Comparison of ENCODE assay signal across 10 mouse cellular contexts in genomic region chr19:55449084-55449483, GRCm38 (mm10).
DNase-seq lines count a peak whose midpoint lies in the region; ATAC-seq and TF ChIP-seq lines count a peak whose summit lies in the region.
"Had no signal": no experiment of that assay in that cellular context is flagged by ENCODE, and none has a peak within 500 bp of the region (broad histone marks: within the 10 kb centered on the region; RNA-seq: fewer than 3 reads in every experiment).

No protein-coding gene starts in this region.

- no peak overlapping the region for H3K4me3 ChIP-seq in forebrain, postnatal 0 days (ENCODE audit: low read depth, low read length)
- H3K4me3 ChIP-seq in midbrain, postnatal 0 days (ENCODE audit: low read depth, low read length) = no peak overlapping the region
- H3K4me3 ChIP-seq: liver, embryonic 15.5 days had no signal

- DNase-seq in cerebellum, postnatal 14 days = peak; percentile 52 to 58
- DNase-seq in kidney, postnatal 4 days = peak; percentile 20 to 45
- DNase-seq in kidney, adult 9 months = no peak
- peak; percentile 36 for DNase-seq in forebrain, postnatal 0 days
- DNase-seq in midbrain, postnatal 0 days (ENCODE audit: low spot score) = peak; percentile 60
- DNase-seq in adrenal gland, postnatal 4 days (ENCODE audit: low spot score in 2 of 2) = no peak
- DNase-seq in liver = no peak
- DNase-seq: kidney, adult 8-10 months had no signal

- H3K27ac ChIP-seq in forebrain, postnatal 0 days (ENCODE audit: low read depth, low read length) = no peak overlapping the region
- no peak overlapping the region for H3K27ac ChIP-seq in midbrain, postnatal 0 days (ENCODE audit: low read depth, low read length)
- H3K27ac ChIP-seq: liver, embryonic 15.5 days had no signal

- TF ChIP-seq CTCF in forebrain, postnatal 0 days (IDR thresholded peaks at IDR 0.05; ENCODE audit: low read depth) = no peak
- no peak for TF ChIP-seq CTCF in midbrain, postnatal 0 days (IDR thresholded peaks at IDR 0.05)

- H3K9ac ChIP-seq in forebrain, postnatal 0 days = no peak overlapping the region
- H3K9ac ChIP-seq in midbrain, postnatal 0 days (replicated peaks; ENCODE audit: low read length, poor library complexity, severe bottlenecking) = no peak overlapping the region
- H3K9ac ChIP-seq: liver, embryonic 15.5 days had no signal

- H3K9me3 ChIP-seq in forebrain, postnatal 0 days (ENCODE audit: low read length) = no peaks in the 10 kb centered on the region
- no peaks in the 10 kb centered on the region for H3K9me3 ChIP-seq in midbrain, postnatal 0 days (ENCODE audit: low read length)
- H3K9me3 ChIP-seq: liver, embryonic 15.5 days had no signal

- H3K4me1 ChIP-seq in forebrain, postnatal 0 days (ENCODE audit: insufficient read depth) = no peaks in the 10 kb centered on the region
- peaks cover 4% of the 10 kb centered on the region; the same call in 1 of the 2 replicates for H3K4me1 ChIP-seq in midbrain, postnatal 0 days (ENCODE audit: insufficient read depth, low read length)
- H3K4me1 ChIP-seq: liver, embryonic 15.5 days had no signal

- 16% methylated on average over 13 of the region's 13 CpGs for WGBS in forebrain, postnatal 0 days
- 22% methylated on average over 13 of the region's 13 CpGs for WGBS in midbrain, postnatal 0 days

- no peak for ATAC-seq in cerebellum, adult (ENCODE audit: insufficient number of reproducible peaks, low FRiP score, low TSS enrichment)
- no peak; the same call in 1 of the 2 replicates for ATAC-seq in forebrain, postnatal 0 days
- 0 out of 2 replicates have a peak, but pooled peaks have one; percentile 41 for ATAC-seq in midbrain, postnatal 0 days (ENCODE audit: low FRiP score)

- H3K36me3 ChIP-seq in forebrain, postnatal 0 days (ENCODE audit: insufficient read depth) = no peaks in the 10 kb centered on the region
- H3K36me3 ChIP-seq in midbrain, postnatal 0 days (ENCODE audit: insufficient read depth, low read length) = no peaks in the 10 kb centered on the region
- H3K36me3 ChIP-seq: liver, embryonic 15.5 days had no signal

- peak overlapping the region; percentile 29 for H3K4me2 ChIP-seq in forebrain, postnatal 0 days (ENCODE audit: low read depth)
- peak overlapping the region; percentile 30; the same call in 1 of the 2 replicates for H3K4me2 ChIP-seq in midbrain, postnatal 0 days (ENCODE audit: low read depth, low read length, poor library complexity, severe bottlenecking)
- H3K4me2 ChIP-seq: liver, embryonic 15.5 days had no signal

- H3K27me3 ChIP-seq in forebrain, postnatal 0 days (ENCODE audit: insufficient read depth, low read length) = no peaks in the 10 kb centered on the region
- no peaks in the 10 kb centered on the region for H3K27me3 ChIP-seq in midbrain, postnatal 0 days (ENCODE audit: insufficient read depth, low read length)
- H3K27me3 ChIP-seq: liver, embryonic 15.5 days had no signal

Comparison
In these comparisons a context has a peak if more than half of its experiments do, and no peak if none do; other contexts are left out.
1. DNase-seq: peak in cerebellum, postnatal 14 days (2 of 2), kidney, postnatal 4 days (2 of 2), forebrain, postnatal 0 days (single experiment) and midbrain, postnatal 0 days (single experiment); none in kidney, adult 9 months (single experiment), adrenal gland, postnatal 4 days (0 of 2) and liver (single experiment).